Mouse (Mus musculus): ENCODE results near the gene Dyrk3. TPM values are rescaled to one million over a fixed set of nuclear protein-coding genes. Genes with fewer than 3 reads are reported as not detected.

Gene Dyrk3
- 5.5 and 5.8 TPM in 2 replicates for polyA plus RNA-seq (2016; fragmentation: Nextera tagmentation; extraction: Ambion mirVana)

DNA sequence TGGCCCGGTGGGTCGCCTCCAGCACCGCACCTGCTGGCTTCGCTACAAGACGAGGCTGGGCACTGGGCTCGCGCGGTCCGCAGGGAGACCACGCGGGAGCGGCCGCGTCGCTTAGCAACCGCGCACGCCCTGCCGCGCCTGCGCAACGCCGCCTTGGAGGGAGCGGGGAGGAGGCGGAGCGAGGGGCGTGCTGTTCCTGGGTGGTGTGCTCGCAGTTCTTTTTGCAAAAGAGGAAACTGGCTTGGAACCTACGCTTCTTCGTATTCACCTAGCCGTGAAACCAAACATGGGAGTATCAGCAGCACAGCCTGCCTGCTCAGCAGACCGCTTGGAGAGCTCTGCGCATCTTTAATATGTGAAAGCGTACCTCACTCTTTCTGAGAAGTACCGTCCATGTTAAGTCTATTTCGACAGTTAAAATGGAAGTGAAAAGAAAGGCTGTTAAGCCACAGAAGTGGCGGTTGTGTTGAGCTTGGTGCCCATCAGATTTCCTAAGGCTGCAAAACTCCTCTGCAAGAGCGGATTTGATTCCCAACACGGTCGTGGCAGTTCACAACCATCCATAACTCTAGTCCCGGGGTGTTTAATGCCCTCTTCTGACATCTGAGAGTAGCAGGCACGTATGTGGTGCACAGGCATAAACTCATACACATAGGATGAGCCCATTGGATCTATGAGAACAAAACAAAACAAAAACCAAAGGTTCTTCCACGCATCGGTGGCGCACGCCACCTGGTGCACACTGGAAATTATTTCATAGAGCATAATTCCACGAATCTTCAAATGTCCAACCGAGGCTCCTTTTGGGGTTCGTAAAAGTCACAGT, at the start of gene Dyrk3:
Gene Dyrk3, minus strand, starts transcription at position 150 of the 826 bp plus-strand sequence.
- Histone ChIP-seq H3K4me1 (peaks cover 20% of the 10 kb centered on the region), H3K9me3 (replicated peaks) (no peaks in the 10 kb centered on the region), H3K36me3 (0 out of 2 replicates have a peak, but pooled peaks cover 3% of the 10 kb centered on the region), H3K4me3 (peak within 1 kb of the TSS; percentile 76), H3K27ac (peak within 1 kb of the TSS; percentile 87), H3K27me3 (ENCODE audit: low read depth, poor library complexity, severe bottlenecking) (no peaks in the 10 kb centered on the region)
- 7% methylated on average over 49 of the region's 49 CpGs for WGBS
- peak; percentile 95 for DNase-seq (ENCODE audit: low spot score)

- Histone ChIP-seq H3K4me3 (no peak overlapping the region), H3K9me3 (replicated peaks) (no peaks in the 10 kb centered on the region), H3K27ac (no peak overlapping the region), H3K27me3 (ENCODE audit: low read depth, poor library complexity, severe bottlenecking) (no peaks in the 10 kb centered on the region), H3K36me3 (no peaks in the 10 kb centered on the region), H3K4me1 (no peaks in the 10 kb centered on the region)
- WGBS: 92% methylated on average over 5 of the region's 5 CpGs
- DNase-seq (ENCODE audit: low spot score): no peak
Measured at GRCm38 (mm10) chr1:131187856-131188255, 49.7 kb upstream of the Dyrk3 start.

DNA sequence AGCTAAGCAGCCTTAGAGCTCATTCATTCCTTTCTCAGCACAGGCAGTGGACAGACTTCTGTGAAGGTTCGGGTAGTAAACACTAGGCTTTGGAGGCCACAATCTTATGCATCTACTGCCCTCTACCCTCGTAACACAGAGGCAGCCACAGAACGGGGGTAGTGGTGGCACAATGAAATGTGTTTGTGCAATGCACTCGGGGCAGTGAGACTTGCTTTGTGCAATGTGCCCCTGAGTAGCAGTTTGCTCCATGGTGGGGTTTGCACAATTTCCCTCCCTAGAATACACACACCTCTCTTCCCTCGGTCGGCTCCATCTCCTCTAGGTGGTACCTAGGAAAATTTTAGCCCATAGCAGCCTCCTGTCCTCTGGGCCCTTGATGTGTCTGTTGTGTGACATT, 48.9 kb upstream of the Dyrk3 start:
- Histone ChIP-seq H3K9me3 (replicated peaks) (no peaks in the 10 kb centered on the region), H3K4me1 (no peaks in the 10 kb centered on the region), H3K36me3 (no peaks in the 10 kb centered on the region), H3K27ac (no peak overlapping the region), H3K27me3 (ENCODE audit: low read depth, poor library complexity, severe bottlenecking) (no peaks in the 10 kb centered on the region), H3K4me3 (no peak overlapping the region)
- DNase-seq (ENCODE audit: low spot score): no peak
- WGBS: 88% methylated on average over 6 of the region's 6 CpGs

GRCm38 (mm10) chr1:131185821-131186506, 47.8 kb upstream of the Dyrk3 start:
- Histone ChIP-seq H3K27ac (no peak overlapping the region), H3K27me3 (ENCODE audit: low read depth, poor library complexity, severe bottlenecking) (no peaks in the 10 kb centered on the region), H3K4me3 (no peak overlapping the region), H3K9me3 (replicated peaks) (no peaks in the 10 kb centered on the region), H3K4me1 (no peaks in the 10 kb centered on the region), H3K36me3 (peaks cover under 1% of the 10 kb centered on the region; the same call in 1 of the 2 replicates)
- WGBS: 84% methylated on average over 13 of the region's 13 CpGs
- no peak for DNase-seq (ENCODE audit: low spot score)

DNA sequence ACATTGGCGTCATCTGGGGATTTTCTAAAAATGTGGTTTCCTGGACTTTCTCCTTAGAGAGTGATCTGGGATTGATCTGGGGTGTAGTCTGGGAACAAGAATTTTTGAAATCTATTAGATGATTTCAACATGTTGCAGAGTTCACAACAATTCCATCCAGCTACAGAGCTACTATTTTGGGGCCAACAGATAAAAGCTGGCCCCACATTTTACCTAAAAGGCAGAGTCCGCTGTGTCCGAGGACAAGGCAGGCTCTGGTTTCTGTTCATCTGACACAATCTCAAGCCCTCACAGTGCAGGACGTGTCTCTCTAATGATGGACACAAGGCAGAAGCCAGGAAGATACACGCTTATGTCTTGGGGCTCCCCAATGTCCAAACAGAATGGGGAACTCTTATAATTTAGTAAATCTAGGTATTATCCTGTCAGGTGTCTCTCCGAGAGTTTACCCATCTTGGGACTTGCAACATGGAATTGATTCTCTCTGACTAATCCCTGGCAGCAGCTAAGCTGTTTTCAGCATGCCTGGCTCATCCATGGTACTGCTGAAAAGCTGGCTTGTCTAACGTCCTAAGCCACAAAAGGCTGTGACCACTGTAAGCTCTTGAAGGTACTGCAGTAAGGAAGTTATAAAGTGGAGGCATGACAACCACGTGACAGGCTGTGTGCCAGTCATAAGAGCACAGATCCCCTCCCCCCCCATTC, 47.0 kb upstream of the Dyrk3 start:
- no peaks in the 10 kb centered on the region for H3K27me3 ChIP-seq (ENCODE audit: low read depth, poor library complexity, severe bottlenecking)
- no peaks in the 10 kb centered on the region for H3K4me1 ChIP-seq
- H3K4me3 ChIP-seq: no peak overlapping the region
- H3K27ac ChIP-seq: no peak overlapping the region
- 82% methylated on average over 8 of the region's 8 CpGs for WGBS
- DNase-seq (ENCODE audit: low spot score): no peak
- H3K36me3 ChIP-seq: peaks cover 9% of the 10 kb centered on the region
- H3K9me3 ChIP-seq (replicated peaks): no peaks in the 10 kb centered on the region

GRCm38 (mm10) chr1:131184253-131184955, 46.3 kb upstream of the Dyrk3 start:
- Histone ChIP-seq H3K36me3 (peaks cover 16% of the 10 kb centered on the region), H3K4me3 (no peak overlapping the region), H3K4me1 (no peaks in the 10 kb centered on the region), H3K27me3 (ENCODE audit: low read depth, poor library complexity, severe bottlenecking) (no peaks in the 10 kb centered on the region), H3K9me3 (replicated peaks) (no peaks in the 10 kb centered on the region), H3K27ac (no peak overlapping the region)
- DNase-seq (ENCODE audit: low spot score): no peak
- WGBS: 89% methylated on average over 9 of the region's 9 CpGs

DNA sequence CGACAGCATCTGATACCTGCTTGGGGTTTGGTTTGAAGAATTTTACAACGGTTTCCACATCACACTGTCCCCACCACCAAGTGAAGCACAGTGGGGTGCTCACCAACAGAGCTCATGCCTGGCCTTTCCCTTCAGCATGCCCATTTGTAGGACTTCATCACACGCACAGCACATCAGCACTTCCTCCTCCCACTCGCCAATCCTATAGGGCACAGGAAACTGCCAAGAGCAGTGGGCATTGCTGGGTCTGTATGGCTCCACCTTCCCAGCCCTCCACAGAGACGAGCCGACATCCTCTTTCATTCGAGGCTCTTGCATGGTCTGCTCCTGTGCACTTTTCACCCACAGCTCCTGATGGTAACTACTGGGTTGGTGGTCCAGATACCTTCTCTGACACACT, 45.1 kb upstream of the Dyrk3 start:
- DNase-seq (ENCODE audit: low spot score): no peak
- Histone ChIP-seq H3K9me3 (replicated peaks) (no peaks in the 10 kb centered on the region), H3K4me3 (no peak overlapping the region), H3K36me3 (peaks cover 25% of the 10 kb centered on the region), H3K4me1 (no peaks in the 10 kb centered on the region), H3K27me3 (ENCODE audit: low read depth, poor library complexity, severe bottlenecking) (no peaks in the 10 kb centered on the region), H3K27ac (no peak overlapping the region)
- 82% methylated on average over 7 of the region's 7 CpGs for WGBS

GRCm38 (mm10) chr1:131181642-131182527, 43.7 kb upstream of the Dyrk3 start:
- H3K4me3 ChIP-seq: no peak overlapping the region
- WGBS: 71% methylated on average over 9 of the region's 9 CpGs
- peak; percentile 81 for DNase-seq (ENCODE audit: low spot score)
- no peaks in the 10 kb centered on the region for H3K27me3 ChIP-seq (ENCODE audit: low read depth, poor library complexity, severe bottlenecking)
- no peaks in the 10 kb centered on the region for H3K9me3 ChIP-seq (replicated peaks)
- peaks cover 38% of the 10 kb centered on the region for H3K36me3 ChIP-seq
- no peaks in the 10 kb centered on the region for H3K4me1 ChIP-seq
- H3K27ac ChIP-seq: no peak overlapping the region

- WGBS: 96% methylated on average over 7 of the region's 7 CpGs
- H3K4me3 ChIP-seq: no peak overlapping the region
- H3K4me1 ChIP-seq: no peaks in the 10 kb centered on the region
- H3K36me3 ChIP-seq: peaks cover 53% of the 10 kb centered on the region
- H3K27me3 ChIP-seq (ENCODE audit: low read depth, poor library complexity, severe bottlenecking): no peaks in the 10 kb centered on the region
- no peak for DNase-seq (ENCODE audit: low spot score)
- no peak overlapping the region for H3K27ac ChIP-seq
- H3K9me3 ChIP-seq (replicated peaks): no peaks in the 10 kb centered on the region
Measured at GRCm38 (mm10) chr1:131180386-131180785, 42.2 kb upstream of the Dyrk3 start.

DNA sequence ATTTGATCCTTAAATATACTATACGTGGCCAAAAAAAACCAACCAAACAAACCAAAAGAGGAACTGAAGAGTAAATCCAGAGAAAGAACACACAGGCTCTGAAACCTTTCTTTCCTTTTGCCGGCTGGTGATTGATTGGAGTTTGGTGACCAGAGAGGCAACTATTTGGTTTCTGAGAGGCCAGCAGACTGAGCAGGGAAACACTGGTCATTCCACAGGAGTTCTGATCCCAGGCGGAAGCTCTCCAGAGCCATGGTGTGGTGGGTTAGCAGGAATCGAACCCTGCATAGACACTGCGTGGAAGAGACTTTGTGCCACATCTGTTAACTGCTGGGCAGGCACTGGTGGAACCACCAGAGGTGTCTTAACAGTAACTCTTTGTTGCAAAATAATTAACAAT, 39.9 kb upstream of the Dyrk3 start:
- Histone ChIP-seq H3K4me1 (no peaks in the 10 kb centered on the region), H3K27ac (no peak overlapping the region), H3K4me3 (no peak overlapping the region), H3K9me3 (replicated peaks) (no peaks in the 10 kb centered on the region), H3K27me3 (ENCODE audit: low read depth, poor library complexity, severe bottlenecking) (no peaks in the 10 kb centered on the region), H3K36me3 (peaks cover 76% of the 10 kb centered on the region)
- 82% methylated on average over 5 of the region's 5 CpGs for WGBS
- no peak for DNase-seq (ENCODE audit: low spot score)

GRCm38 (mm10) chr1:131177249-131177648, 39.1 kb upstream of the Dyrk3 start:
- no peak for DNase-seq (ENCODE audit: low spot score)
- Histone ChIP-seq H3K27me3 (ENCODE audit: low read depth, poor library complexity, severe bottlenecking) (no peaks in the 10 kb centered on the region), H3K4me3 (no peak overlapping the region), H3K9me3 (replicated peaks) (no peaks in the 10 kb centered on the region), H3K4me1 (no peaks in the 10 kb centered on the region), H3K27ac (no peak overlapping the region), H3K36me3 (peaks cover 85% of the 10 kb centered on the region)
- 88% methylated on average over 4 of the region's 4 CpGs for WGBS

DNA sequence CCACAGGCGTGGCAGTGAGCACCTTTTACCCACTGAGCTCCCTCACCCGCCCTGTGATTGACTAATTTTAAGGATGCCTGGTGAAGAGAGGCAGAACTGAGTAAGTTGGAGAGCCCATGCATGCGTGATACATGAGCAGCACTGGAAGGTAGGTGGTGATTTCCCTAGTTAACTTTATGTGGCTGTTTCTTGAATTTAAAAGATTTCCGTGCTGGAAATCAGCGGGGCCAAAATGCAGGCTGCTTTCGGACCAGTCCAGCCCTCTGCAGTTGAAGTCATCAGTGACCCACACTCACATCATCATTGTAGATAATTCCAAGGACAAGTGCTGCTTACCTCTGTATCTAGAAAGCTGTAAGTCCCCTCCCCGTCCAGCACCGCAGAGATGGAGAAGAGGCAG, 37.7 kb upstream of the Dyrk3 start:
- 94% methylated on average over 8 of the region's 8 CpGs for WGBS
- Histone ChIP-seq H3K27ac (no peak overlapping the region), H3K36me3 (peaks cover 97% of the 10 kb centered on the region), H3K27me3 (ENCODE audit: low read depth, poor library complexity, severe bottlenecking) (no peaks in the 10 kb centered on the region), H3K4me1 (no peaks in the 10 kb centered on the region), H3K4me3 (no peak overlapping the region), H3K9me3 (replicated peaks) (no peaks in the 10 kb centered on the region)
- no peak for DNase-seq (ENCODE audit: low spot score)
